Mouse (Mus musculus): ENCODE measurements around the gene Gm14393.
"Not testable (repeated sequence)": the region's sequence is repeated elsewhere in the genome, so short reads cannot be mapped to it uniquely, and the experiment has no call there.

DNA sequence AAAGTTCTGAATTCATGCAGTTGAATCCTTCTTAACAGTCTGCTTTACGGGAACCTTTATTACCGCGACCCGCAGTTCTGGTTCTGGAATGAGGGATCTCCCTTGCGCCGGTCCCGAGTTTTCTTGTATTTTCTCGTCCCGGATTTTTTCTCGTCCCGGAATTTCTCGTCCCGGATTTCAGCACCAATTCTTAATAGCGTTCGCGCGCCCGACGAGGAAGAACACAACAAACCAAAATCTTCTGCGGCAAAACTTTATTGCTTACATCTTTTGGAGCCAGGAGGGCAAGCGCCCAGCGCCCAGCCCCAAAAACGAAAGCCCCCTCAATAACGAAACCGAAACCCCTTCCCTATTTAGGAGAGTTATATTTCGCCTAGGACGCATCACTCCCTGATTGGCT lies 23.3 kb downstream of the Gm14393 start:
- not testable (repeated sequence) for TF ChIP-seq POLR2A (IDR thresholded peaks at IDR 0.05; ENCODE audit: extremely low read depth, insufficient read depth, low read length); CTCF (IDR thresholded peaks at IDR 0.05; ENCODE audit: low read depth, low read length)

All from liver, adult 2 months (tissue).